Mouse (Mus musculus) stomach, embryonic 14.5 days (tissue): Measurements from ENCODE around the gene Slc24a2. TPM values are rescaled to one million over a fixed set of nuclear protein-coding genes. Genes with fewer than 3 reads are reported as not detected.

Experiments used
- ATAC-seq: fragments of 200-750 bp; cut with Nextera tagmentation; 2 replicates; pipeline ENCODE4 v1.8.0; 2017; ENCODE audit warnings: low read depth, moderate TSS enrichment; ENCODE audit not compliant: insufficient number of reproducible peaks, insufficient read depth, low FRiP score
- H3K27ac ChIP-seq: fragments of 300-500 bp; sonication (generic); 2 replicates; pipeline ENCODE4 v1.5.1; 2014; ENCODE audit warnings: mild to moderate bottlenecking, low read length, moderate library complexity, mixed read lengths
- H3K27me3 ChIP-seq: fragments of 300-500 bp; sonication (generic); 2 replicates; pipeline ENCODE4 v1.6.1; 2014; ENCODE audit warnings: low read length, control low read depth, mixed read lengths; ENCODE audit not compliant: control insufficient read depth, insufficient read depth
- H3K36me3 ChIP-seq: fragments of 300-500 bp; sonication (generic); 2 replicates; pipeline ENCODE4 v1.6.1; 2014; ENCODE audit warnings: mild to moderate bottlenecking, control low read depth, low read length, moderate library complexity, mixed read lengths; ENCODE audit not compliant: control insufficient read depth, insufficient read depth
- H3K4me1 ChIP-seq: fragments of 300-500 bp; sonication (generic); 2 replicates; pipeline ENCODE4 v1.6.1; 2014; ENCODE audit warnings: low read length, control low read depth, mixed read lengths; ENCODE audit not compliant: control insufficient read depth, insufficient read depth
- H3K4me2 ChIP-seq: fragments of 300-500 bp; sonication (generic); replicated peaks from 2 replicates; pipeline ENCODE4 v1.6.1; 2014; ENCODE audit warnings: low read depth, low read length, control low read depth
- H3K4me3 ChIP-seq: fragments of 300-500 bp; sonication (generic); 2 replicates; pipeline ENCODE4 v1.5.1; 2014; ENCODE audit warnings: low read depth, low read length, control low read depth
- H3K9ac ChIP-seq: fragments of 300-500 bp; sonication (generic); replicated peaks from 2 replicates; pipeline ENCODE4 v1.6.1; 2014; ENCODE audit warnings: low read depth, mild to moderate bottlenecking, control low read depth, low read length, moderate library complexity, mixed read lengths
- H3K9me3 ChIP-seq: fragments of 300-500 bp; sonication (generic); 2 replicates; pipeline ENCODE4 v1.6.1; 2016; ENCODE audit warnings: low read depth, low read length, control low read depth; ENCODE audit not compliant: control insufficient read depth
- WGBS: fragments of 180-500 bp; shearing (Covaris S2); extraction: QIAGEN DNeasy Blood & Tissue Kit; methylation state at CpG from one replicate; pipeline ENCODE4 v1.1.7; 2014; 5-methylcytosine and 5-hydroxymethylcytosine counted together
- polyA plus RNA-seq: library from polyadenylated mRNA; unstranded; fragments of >200 nt; fragmentation: Nextera tagmentation; extraction: Ambion mirVana; gene quantifications from 2 replicates; pipeline ENCODE4 v1.2.1, GENCODE M21; 2014

Slc24a2 gene
- polyA plus RNA-seq, 1 experiment from 2014 or later: 0.14 TPM

DNA sequence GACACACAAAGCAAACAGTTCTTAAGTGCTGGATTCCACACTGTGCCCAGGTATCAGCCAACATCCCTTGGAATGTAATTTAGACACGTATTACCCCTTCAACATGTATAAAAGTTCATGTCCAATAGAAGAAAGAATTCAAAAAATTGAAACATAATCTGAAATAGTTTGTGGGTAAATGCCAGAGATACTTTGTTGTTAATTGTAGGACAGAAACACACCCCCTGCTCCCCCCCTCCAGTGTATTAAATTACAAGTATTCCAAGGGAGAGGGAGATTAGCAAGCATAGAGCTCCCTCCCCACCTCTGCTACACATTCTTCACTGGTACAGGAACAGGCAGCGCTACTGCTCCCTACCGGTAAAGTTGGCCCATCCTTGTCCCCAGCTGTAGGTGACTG, 154.5 kb downstream of the Slc24a2 start:
- Histone ChIP-seq H3K4me3 (no peak overlapping the region), H3K27ac (no peak overlapping the region), H3K36me3 (no peaks in the 10 kb centered on the region), H3K27me3 (no peaks in the 10 kb centered on the region), H3K4me1 (no peaks in the 10 kb centered on the region), H3K9me3 (no peaks in the 10 kb centered on the region), H3K4me2 (no peak overlapping the region), H3K9ac (no peak overlapping the region)
- ATAC-seq: no peak
- 51% methylated on average over 3 of the region's 3 CpGs for WGBS

DNA sequence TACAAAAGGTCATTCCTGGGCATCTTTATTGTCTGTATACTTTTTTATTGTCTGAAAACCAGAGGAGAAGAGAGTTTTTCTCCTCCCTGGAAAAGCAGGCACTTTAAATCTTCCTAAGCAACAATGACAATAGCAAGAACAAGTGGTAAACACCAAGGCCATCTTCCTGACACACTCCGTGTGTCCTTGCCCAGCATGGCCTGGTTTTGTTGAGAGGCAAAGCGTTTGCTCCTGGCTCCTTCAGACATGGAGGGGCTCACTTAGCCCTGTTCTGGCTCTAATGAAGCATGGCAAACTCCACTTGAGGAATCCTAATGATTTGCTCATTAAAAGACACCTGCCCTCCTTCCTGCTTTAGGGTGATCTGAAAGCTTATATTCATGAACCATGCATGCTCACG, 162.2 kb downstream of the Slc24a2 start:
- H3K4me2 ChIP-seq: no peak overlapping the region
- H3K9ac ChIP-seq: no peak overlapping the region
- WGBS: 82% methylated on average over 3 of the region's 3 CpGs
- no peaks in the 10 kb centered on the region for H3K36me3 ChIP-seq
- no peaks in the 10 kb centered on the region for H3K4me1 ChIP-seq
- no peak for ATAC-seq
- no peak overlapping the region for H3K27ac ChIP-seq
- H3K9me3 ChIP-seq: no peaks in the 10 kb centered on the region
- no peak overlapping the region for H3K4me3 ChIP-seq
- H3K27me3 ChIP-seq: no peaks in the 10 kb centered on the region

DNA sequence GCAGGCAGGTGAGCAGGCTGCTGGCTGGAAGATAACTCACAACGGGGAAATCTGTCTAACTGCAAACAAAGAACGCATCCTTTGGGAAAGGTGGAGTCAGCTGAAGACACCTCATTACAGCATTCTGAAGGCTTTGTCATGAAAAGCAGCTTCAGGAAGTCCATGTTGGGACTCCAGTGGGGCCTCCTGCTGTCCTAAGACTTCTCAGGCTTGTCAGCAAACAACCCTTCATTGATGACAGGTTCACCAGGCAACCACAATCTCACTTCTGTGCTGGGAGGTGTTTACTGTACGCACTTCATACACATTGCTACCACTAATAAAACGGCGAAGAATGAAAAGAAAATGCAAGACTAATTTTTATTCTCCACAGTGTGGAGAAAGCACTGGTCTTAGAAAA, 165.1 kb downstream of the Slc24a2 start:
- H3K4me1 ChIP-seq: no peaks in the 10 kb centered on the region
- H3K9me3 ChIP-seq: no peaks in the 10 kb centered on the region
- no peaks in the 10 kb centered on the region for H3K27me3 ChIP-seq
- no peak for ATAC-seq
- H3K27ac ChIP-seq: no peak overlapping the region
- 76% methylated on average over 5 of the region's 5 CpGs for WGBS
- no peaks in the 10 kb centered on the region for H3K36me3 ChIP-seq
- no peak overlapping the region for H3K9ac ChIP-seq
- no peak overlapping the region for H3K4me3 ChIP-seq
- H3K4me2 ChIP-seq: no peak overlapping the region

DNA sequence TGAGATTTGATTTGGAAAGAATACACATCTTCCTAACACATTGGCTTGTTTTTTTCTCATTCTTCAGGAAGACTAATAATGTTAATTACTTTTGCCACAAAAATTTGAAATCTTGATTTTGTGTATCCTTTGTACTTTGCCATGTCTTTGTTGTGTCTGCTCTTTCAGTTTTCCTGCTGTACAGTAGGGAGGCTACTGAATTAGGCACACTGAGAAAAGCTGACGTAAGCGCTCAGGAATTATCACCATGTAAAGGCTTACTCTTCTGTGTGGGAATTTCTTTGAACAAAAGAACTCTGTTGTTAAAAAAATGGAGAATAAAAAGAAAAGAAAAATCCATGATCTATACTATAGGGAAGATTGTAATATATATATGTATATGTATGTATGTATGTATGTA, 165.7 kb downstream of the Slc24a2 start:
- Histone ChIP-seq H3K9ac (no peak overlapping the region), H3K4me1 (no peaks in the 10 kb centered on the region), H3K4me2 (no peak overlapping the region), H3K27me3 (no peaks in the 10 kb centered on the region), H3K9me3 (no peaks in the 10 kb centered on the region), H3K36me3 (no peaks in the 10 kb centered on the region), H3K4me3 (no peak overlapping the region), H3K27ac (no peak overlapping the region)
- 83% methylated on average over 2 of the region's 2 CpGs for WGBS
- ATAC-seq: no peak

DNA sequence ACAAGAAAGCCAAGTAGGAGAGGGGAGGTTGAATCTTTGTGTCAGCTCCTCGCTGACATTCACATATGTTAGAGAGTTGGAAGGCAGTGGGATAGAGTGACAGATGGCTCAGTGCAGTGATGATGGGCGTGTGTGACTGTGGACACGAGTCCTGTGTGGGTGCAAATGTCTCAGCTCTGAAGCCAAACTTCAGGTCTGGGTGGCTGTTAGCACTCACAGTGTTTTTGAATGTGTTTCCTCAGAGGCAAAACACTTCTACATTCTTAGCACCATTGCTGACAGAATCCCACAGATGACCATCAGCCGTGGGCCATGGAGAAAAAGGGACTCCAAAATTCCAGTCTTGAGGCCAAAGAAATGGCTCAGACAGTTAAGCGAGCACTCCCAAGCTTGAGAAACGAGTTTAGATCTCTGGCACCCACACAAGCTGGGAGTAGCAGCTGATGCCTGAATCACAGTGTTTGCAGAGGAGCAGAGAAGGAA, 167.5 kb downstream of the Slc24a2 start:
- 76% methylated on average over 6 of the region's 6 CpGs for WGBS
- no peaks in the 10 kb centered on the region for H3K36me3 ChIP-seq
- no peak overlapping the region for H3K9ac ChIP-seq
- ATAC-seq: no peak
- H3K4me1 ChIP-seq: no peaks in the 10 kb centered on the region
- no peak overlapping the region for H3K27ac ChIP-seq
- H3K4me2 ChIP-seq: no peak overlapping the region
- no peaks in the 10 kb centered on the region for H3K27me3 ChIP-seq
- H3K4me3 ChIP-seq: no peak overlapping the region
- no peaks in the 10 kb centered on the region for H3K9me3 ChIP-seq

DNA sequence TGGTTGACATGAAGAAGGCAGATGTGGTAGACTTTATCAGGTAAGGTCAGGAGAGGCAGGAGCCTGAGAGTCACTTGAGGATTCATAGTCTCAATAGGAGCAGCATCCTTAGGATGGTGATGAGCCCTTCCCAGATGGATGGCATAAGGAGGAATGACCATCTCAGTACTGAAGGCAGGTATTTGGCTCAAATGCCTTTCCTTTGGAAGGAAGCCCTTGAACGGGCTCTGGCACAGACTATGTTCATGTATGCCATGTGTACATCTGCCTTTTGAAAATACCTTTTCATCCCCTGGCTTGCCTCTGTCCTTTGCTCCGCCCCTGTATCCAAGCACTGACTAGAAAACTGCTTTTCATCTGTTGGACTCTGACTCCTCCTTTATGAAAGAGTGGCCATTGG, 168.6 kb downstream of the Slc24a2 start:
- Histone ChIP-seq H3K9ac (no peak overlapping the region), H3K27me3 (no peaks in the 10 kb centered on the region), H3K4me3 (no peak overlapping the region), H3K9me3 (no peaks in the 10 kb centered on the region), H3K36me3 (no peaks in the 10 kb centered on the region), H3K27ac (no peak overlapping the region), H3K4me2 (no peak overlapping the region), H3K4me1 (no peaks in the 10 kb centered on the region)
- 84% methylated on average over 2 of the region's 2 CpGs for WGBS
- ATAC-seq: no peak

DNA sequence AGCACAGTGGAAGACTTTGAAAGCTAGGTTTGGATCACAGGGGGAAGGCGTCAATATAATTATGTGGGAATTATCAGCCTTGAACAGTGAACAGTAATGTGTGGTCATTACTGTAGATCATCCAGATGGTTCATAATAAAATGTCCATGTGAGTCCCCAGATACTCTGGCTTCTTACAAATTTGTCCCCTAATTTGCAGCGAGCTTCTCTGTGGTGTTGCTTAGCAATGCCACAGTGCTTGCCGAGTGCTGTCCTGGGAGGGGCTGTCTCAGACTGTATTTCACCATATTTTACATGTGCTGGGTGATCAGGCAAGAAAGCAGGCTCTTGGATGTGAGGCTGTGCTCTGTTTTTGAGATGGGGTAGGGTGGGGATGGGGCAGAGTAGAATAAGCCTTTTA, 172.7 kb downstream of the Slc24a2 start:
- 73% methylated on average over 3 of the region's 3 CpGs for WGBS
- Histone ChIP-seq H3K27me3 (no peaks in the 10 kb centered on the region), H3K4me1 (no peaks in the 10 kb centered on the region), H3K4me2 (no peak overlapping the region), H3K9ac (no peak overlapping the region), H3K4me3 (no peak overlapping the region), H3K27ac (no peak overlapping the region), H3K9me3 (no peaks in the 10 kb centered on the region), H3K36me3 (no peaks in the 10 kb centered on the region)
- no peak for ATAC-seq

DNA sequence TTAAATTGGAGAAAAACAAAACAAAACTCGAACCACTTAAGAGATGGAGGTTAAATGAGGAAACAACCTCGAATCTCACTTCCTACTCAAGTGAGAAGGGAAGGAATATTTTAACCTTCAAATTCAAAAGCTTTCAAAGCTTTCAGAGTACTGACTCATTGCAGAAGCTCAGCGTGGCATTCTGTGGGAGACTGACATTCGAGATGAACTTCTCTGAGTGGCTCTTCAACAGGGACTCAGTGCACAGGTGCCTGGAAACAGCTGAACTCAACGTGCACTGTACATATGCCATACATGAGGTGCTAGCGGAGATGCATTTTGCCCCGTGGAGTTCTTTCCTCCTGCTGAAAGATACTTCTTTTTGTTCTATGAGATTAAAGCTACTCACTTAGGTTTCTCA, 174.5 kb downstream of the Slc24a2 start:
- Histone ChIP-seq H3K4me2 (no peak overlapping the region), H3K36me3 (no peaks in the 10 kb centered on the region), H3K4me3 (no peak overlapping the region), H3K27me3 (no peaks in the 10 kb centered on the region), H3K27ac (no peak overlapping the region), H3K9me3 (no peaks in the 10 kb centered on the region), H3K9ac (no peak overlapping the region), H3K4me1 (no peaks in the 10 kb centered on the region)
- no peak for ATAC-seq
- WGBS: 69% methylated on average over 7 of the region's 7 CpGs

DNA sequence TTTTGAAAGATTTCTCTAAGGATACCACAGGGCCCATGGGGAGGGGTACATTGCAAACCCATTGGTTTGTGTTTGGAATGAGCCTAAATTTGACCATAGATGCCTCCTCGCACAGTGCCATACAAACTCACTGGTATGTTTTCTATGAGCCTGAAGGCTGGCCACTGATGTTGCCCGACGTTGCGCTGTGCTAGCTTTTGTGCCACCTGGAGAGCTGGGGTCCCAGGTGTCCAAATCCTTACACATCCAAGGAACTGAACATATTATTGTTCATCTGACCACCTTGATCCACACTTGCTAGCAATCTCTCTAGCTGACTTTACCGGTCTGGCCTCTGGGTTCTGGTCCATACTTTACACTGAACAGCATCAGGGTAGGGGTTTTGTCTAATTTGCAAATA, 177.4 kb downstream of the Slc24a2 start:
- Histone ChIP-seq H3K27ac (no peak overlapping the region), H3K4me3 (no peak overlapping the region), H3K9me3 (no peaks in the 10 kb centered on the region), H3K4me2 (no peak overlapping the region), H3K36me3 (no peaks in the 10 kb centered on the region), H3K4me1 (no peaks in the 10 kb centered on the region), H3K27me3 (no peaks in the 10 kb centered on the region), H3K9ac (no peak overlapping the region)
- 90% methylated on average over 5 of the region's 5 CpGs for WGBS
- no peak for ATAC-seq
